Mouse (Mus musculus) liver, embryonic 12.5 days (tissue): ENCODE data around the gene Smarca1. TPM values are rescaled to one million over a fixed set of nuclear protein-coding genes. Genes with fewer than 3 reads are reported as not detected.

Source experiments
- ATAC-seq: fragments of 200-750 bp; cut with Nextera tagmentation; 2 replicates; pipeline ENCODE4 v1.8.0; 2017; ENCODE audit warnings: moderate number of reproducible peaks, mild to moderate bottlenecking, moderate library complexity
- H3K27ac ChIP-seq: fragments of 300-500 bp; sonication (generic); 2 replicates; pipeline ENCODE4 v1.5.1; 2016; ENCODE audit warnings: mild to moderate bottlenecking
- H3K27me3 ChIP-seq: fragments of 300-500 bp; sonication (generic); replicated peaks from 2 replicates; pipeline ENCODE4 v1.6.1; 2016; ENCODE audit warnings: mild to moderate bottlenecking, moderate library complexity
- H3K36me3 ChIP-seq: fragments of 300-500 bp; sonication (generic); 2 replicates; pipeline ENCODE4 v1.6.1; 2016; ENCODE audit warnings: mild to moderate bottlenecking, moderate library complexity
- H3K4me1 ChIP-seq: fragments of 300-500 bp; sonication (generic); 2 replicates; pipeline ENCODE4 v1.6.1; 2016
- H3K4me2 ChIP-seq: fragments of 300-500 bp; sonication (generic); 2 replicates; pipeline ENCODE4 v1.6.1; 2016; ENCODE audit warnings: mild to moderate bottlenecking, moderate library complexity
- H3K4me3 ChIP-seq: fragments of 300-500 bp; sonication (generic); 2 replicates; pipeline ENCODE4 v1.5.1; 2016; ENCODE audit warnings: mild to moderate bottlenecking, moderate library complexity
- H3K9ac ChIP-seq: fragments of 300-500 bp; sonication (generic); 2 replicates; pipeline ENCODE4 v1.6.1; 2016; ENCODE audit warnings: mild to moderate bottlenecking, moderate library complexity
- H3K9me3 ChIP-seq: fragments of 300-500 bp; sonication (generic); replicated peaks from 2 replicates; pipeline ENCODE4 v1.6.1; 2016; ENCODE audit warnings: mild to moderate bottlenecking, moderate library complexity
- WGBS: fragments of 180-500 bp; shearing (Covaris S2); methylation state at CpG from one replicate; pipeline ENCODE4 v1.1.7; 2016; ENCODE audit not compliant: insufficient replicate concordance; 5-methylcytosine and 5-hydroxymethylcytosine counted together
- polyA plus RNA-seq: library from polyadenylated mRNA; unstranded; fragments of >200 nt; fragmentation: Nextera tagmentation; extraction: Ambion mirVana; gene quantifications from 2 replicates; pipeline ENCODE4 v1.2.1, GENCODE M21; 2016

Smarca1 gene
- polyA plus RNA-seq, 1 experiment from 2014 or later = 9.9 TPM

DNA sequence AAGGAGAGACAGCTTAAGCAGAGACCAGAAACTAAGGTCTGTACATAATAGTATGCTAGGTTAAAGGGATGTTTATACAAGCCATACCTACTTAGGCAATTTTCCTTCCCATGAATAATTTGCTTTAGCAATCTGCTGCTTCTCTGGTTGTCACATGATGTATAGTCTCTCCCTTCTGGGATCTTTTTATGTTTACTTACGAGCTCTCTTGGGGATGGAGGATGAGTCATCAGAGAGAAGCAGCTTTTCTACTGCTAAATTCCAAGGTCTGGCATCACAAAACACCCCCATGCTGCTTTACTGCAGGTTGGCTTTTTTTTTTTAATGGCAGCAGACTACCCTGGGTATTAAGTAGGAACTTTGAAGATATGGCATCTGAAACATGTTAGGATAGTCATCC lies 132.6 kb downstream of the Smarca1 start:
- Histone ChIP-seq H3K4me2 (no peak overlapping the region), H3K4me1 (no peaks in the 10 kb centered on the region), H3K9me3 (no peaks in the 10 kb centered on the region), H3K27ac (no peak overlapping the region), H3K36me3 (no peaks in the 10 kb centered on the region), H3K4me3 (no peak overlapping the region), H3K27me3 (no peaks in the 10 kb centered on the region), H3K9ac (no peak overlapping the region)
- ATAC-seq = no peak
- 26% methylated on average over 1 of the region's 1 CpGs for WGBS

Other genes starting within 250 kb of the Smarca1 start
- gene Ocrl, start 19.4 kb upstream of the Smarca1 start, polyA plus RNA-seq = 5.8 and 6.7 TPM in 2 replicates
- 0.33 and 0.43 TPM in 2 replicates for gene Apln, start 141.9 kb upstream of the Smarca1 start, polyA plus RNA-seq
- gene Xpnpep2, start 215.8 kb upstream of the Smarca1 start, polyA plus RNA-seq = 0.14 TPM in 1 of 2 replicates, not detected in the other